In the genomic region with DNA sequence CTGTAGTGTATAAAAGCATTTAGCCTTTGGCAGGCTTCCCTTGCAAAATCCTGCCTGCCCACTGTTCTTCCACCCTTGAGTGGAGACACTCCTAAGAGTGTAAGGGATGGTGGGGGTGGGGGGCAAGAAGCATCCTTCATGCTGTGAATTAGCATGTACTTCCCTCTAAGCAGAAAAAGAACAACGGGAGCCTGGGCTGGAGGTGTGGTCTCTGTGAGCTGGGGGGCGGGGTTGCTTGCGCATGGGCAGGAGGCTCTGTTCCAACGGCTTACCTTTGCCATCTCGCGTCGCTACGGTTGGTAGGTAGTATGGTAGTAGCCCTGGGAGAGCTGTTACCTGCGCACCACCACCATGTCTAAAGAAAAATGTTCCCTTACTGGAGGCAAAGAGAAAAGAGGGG, we compare ENCODE assay signal across 12 mouse cellular contexts. TPM values are rescaled to one million over a fixed set of nuclear protein-coding genes. Genes with fewer than 3 reads are reported as not detected.
DNase-seq lines count a peak whose midpoint lies in the region; ATAC-seq lines count a peak whose summit lies in the region.
"Had no signal": no experiment of that assay in that cellular context is flagged by ENCODE, and none has a peak within 500 bp of the region (broad histone marks: within the 10 kb centered on the region; RNA-seq: fewer than 3 reads in every experiment).

Gene Eid3, plus strand, starts transcription at position 271 of the 400 bp plus-strand sequence.

- no peak for DNase-seq in hindbrain, embryonic 10.5 days (ENCODE audit: low spot score)
- DNase-seq in CD4-positive, CD25-positive, alpha-beta regulatory T cell, adult 2 months (ENCODE audit: low read depth, low spot score), result peak; percentile 35
- peak; percentile 66 for DNase-seq in Muller cell, postnatal 12 days (ENCODE audit: inconsistent ontology term)
- DNase-seq in kidney, postnatal 36 days, result peak; percentile 22 to 57
- DNase-seq in c-Kit-positive CD71-positive TER-119-positive erythroid progenitor cells, embryonic 14.5 days (ENCODE audit: low spot score), result no peak
- DNase-seq in layer of hippocampus, adult 9-10 months (ENCODE audit: low spot score), result no peak
- DNase-seq in ovary, postnatal 14 days (ENCODE audit: low spot score), result no peak
- DNase-seq: layer of hippocampus, adult 9-11 months; thymus, postnatal 14 days had no signal

- peak within 1 kb of the TSS; percentile 28 for H3K4me2 ChIP-seq in hindbrain, embryonic 15.5 days
- H3K4me2 ChIP-seq: embryonic facial prominence, embryonic 12.5 days had no signal

- peak; percentile 60; the same call in 1 of the 2 replicates for ATAC-seq in hindbrain, embryonic 15.5 days (ENCODE audit: low FRiP score, low read depth)

- peak within 1 kb of the TSS; percentile 3; the same call in 1 of the 2 replicates for H3K4me3 ChIP-seq in hindbrain, embryonic 15.5 days
- no peak within 1 kb of the TSS for H3K4me3 ChIP-seq in hindbrain, embryonic 10.5 days
- H3K4me3 ChIP-seq: embryonic facial prominence, embryonic 12.5 days had no signal

- no peaks in the 10 kb centered on the region for H3K27me3 ChIP-seq in hindbrain, embryonic 15.5 days
- H3K27me3 ChIP-seq in hindbrain, embryonic 10.5 days (ENCODE audit: insufficient read depth, poor library complexity, severe bottlenecking), result no peaks in the 10 kb centered on the region
- H3K27me3 ChIP-seq: embryonic facial prominence, embryonic 12.5 days had no signal

- WGBS in hindbrain, embryonic 15.5 days, result 61% methylated on average over 9 of the region's 9 CpGs
- 59% methylated on average over 9 of the region's 9 CpGs for WGBS in hindbrain, embryonic 10.5 days

- no peak within 1 kb of the TSS for H3K27ac ChIP-seq in hindbrain, embryonic 15.5 days (replicated peaks)
- no peak within 1 kb of the TSS for H3K27ac ChIP-seq in hindbrain, embryonic 10.5 days
- H3K27ac ChIP-seq: embryonic facial prominence, embryonic 12.5 days; liver, embryonic 14.5 days had no signal

- no peaks in the 10 kb centered on the region for H3K9me3 ChIP-seq in hindbrain, embryonic 15.5 days
- H3K9me3 ChIP-seq in hindbrain, embryonic 10.5 days, result no peaks in the 10 kb centered on the region
- H3K9me3 ChIP-seq: embryonic facial prominence, embryonic 12.5 days had no signal

- H3K36me3 ChIP-seq in hindbrain, embryonic 15.5 days, result 0 out of 2 replicates have a peak, but pooled peaks cover 8% of the 10 kb centered on the region
- peaks cover 90% of the 10 kb centered on the region for H3K36me3 ChIP-seq in hindbrain, embryonic 10.5 days

- H3K4me1 ChIP-seq in hindbrain, embryonic 15.5 days (replicated peaks), result peaks cover 39% of the 10 kb centered on the region
- peaks cover 33% of the 10 kb centered on the region for H3K4me1 ChIP-seq in hindbrain, embryonic 10.5 days (replicated peaks)

- no peak within 1 kb of the TSS for H3K9ac ChIP-seq in hindbrain, embryonic 15.5 days
- H3K9ac ChIP-seq: embryonic facial prominence, embryonic 12.5 days; liver, embryonic 14.5 days had no signal

RNA-seq across cellular contexts. Expression of gene Eid3, which starts in this region (rescaled TPM):
- 0.34 and 0.45 TPM in 2 replicates for polyA plus RNA-seq in hindbrain, embryonic 15.5 days (2015; fragmentation: Nextera tagmentation; extraction: Ambion mirVana)
- 0.20 and 0.68 TPM in 2 replicates for polyA plus RNA-seq in hindbrain, embryonic 10.5 days (2016; fragmentation: Nextera tagmentation; extraction: Ambion mirVana)

Comparison
In these comparisons a context has a peak if more than half of its experiments do, and no peak if none do; other contexts are left out.
1. Peak in ATAC-seq, H3K4me3 ChIP-seq and H3K4me2 ChIP-seq in hindbrain, embryonic 15.5 days; RNA of the gene not detected or under 1 TPM.
2. DNase-seq: peak in CD4-positive, CD25-positive, alpha-beta regulatory T cell, adult 2 months (single experiment), Muller cell, postnatal 12 days (single experiment) and kidney, postnatal 36 days (2 of 2); none in hindbrain, embryonic 10.5 days (single experiment), c-Kit-positive CD71-positive TER-119-positive erythroid progenitor cells, embryonic 14.5 days (single experiment), layer of hippocampus, adult 9-10 months (single experiment) and ovary, postnatal 14 days (single experiment).